Mouse (Mus musculus): ENCODE measurements around the gene Gm16440.
"Not testable (repeated sequence)": the region's sequence is repeated elsewhere in the genome, so short reads cannot be mapped to it uniquely, and the experiment has no call there.

Gene Gm16440

DNA sequence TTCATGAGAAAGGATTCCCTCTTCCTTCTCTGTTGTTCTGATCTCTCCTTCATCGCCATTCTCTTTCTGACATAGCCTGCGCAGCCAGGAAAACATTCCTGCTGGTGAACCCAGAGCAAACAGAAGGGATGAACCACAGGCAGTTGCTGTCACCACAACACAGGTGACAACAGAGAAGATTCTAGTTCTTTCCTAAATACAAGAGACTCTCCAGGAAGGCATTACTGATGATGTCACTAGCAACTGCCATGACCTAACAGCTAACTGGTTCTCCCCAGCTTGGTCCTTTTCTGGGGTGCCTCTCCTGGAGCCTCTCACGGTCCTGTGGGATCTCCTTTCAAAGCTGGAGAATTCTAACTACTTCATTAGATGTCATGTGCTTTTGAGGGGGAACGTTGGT, at the start of gene Gm16440:
Gene Gm16440 (minus strand): TSS at position 101 of the 400 bp plus-strand sequence.
- DNase-seq: not testable (repeated sequence)

DNA sequence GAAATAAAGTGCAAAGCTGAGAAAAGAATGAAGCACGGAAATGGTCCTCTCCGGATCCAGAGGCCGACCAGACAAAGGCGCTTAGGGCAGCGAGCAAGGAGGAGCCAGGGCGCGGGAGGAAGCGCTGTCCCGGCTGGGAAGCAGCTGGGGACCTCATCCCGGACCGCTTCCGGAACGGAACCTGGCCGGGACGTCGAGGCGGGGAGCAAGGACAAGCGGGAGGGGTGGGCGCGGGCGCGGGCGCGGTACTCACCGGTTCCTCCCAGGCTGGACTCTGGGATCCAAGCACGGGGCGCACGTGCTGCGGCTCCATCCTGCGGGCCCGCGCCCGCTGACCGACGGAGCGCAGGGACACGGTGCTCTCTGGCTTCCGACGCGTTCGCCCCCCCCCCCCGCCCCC, 36.6 kb upstream of the Gm16440 start:
- peak; percentile 39 to 67 for DNase-seq

DNA sequence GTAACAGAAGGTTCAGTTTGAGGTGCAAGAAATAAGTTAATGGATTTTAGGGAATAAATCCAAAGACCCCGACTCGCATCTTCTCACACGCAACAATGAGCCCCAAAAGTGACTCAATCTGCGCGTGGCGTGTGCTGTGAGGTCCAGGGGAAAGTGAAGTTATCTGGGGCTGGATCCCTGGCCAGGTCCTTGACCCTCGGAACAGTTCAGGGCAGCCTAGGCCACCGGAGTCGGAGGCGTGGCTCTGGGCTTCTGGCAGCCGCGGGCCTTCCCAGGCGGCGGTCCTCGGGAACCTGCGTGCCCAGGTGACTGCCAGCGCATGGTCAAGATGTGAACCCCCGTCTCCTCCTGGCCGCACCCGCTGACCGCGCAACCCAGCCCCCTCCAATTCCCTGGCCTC, 36.2 kb upstream of the Gm16440 start:
- not testable (repeated sequence) for DNase-seq

DNA sequence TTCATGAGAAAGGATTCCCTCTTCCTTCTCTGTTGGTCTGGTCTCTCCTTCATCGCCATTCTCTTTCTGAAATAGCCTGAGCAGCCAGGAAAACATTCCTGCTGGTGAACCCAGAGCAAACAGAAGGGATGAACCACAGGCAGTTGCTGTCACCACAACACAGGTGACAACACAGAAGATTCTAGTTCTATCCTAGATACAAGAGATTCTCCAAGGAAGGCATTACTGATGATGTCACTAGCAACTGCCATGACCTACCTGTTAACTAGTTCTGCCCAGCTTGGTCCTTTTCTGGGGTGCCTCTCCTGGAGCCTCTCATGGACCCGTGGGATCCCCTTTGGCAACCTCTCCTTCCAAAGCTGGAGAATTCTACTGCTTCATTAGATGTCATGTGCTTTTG, 22.3 kb upstream of the Gm16440 start, which contains the start of gene Gm3591:
Gene Gm3591 (minus strand): TSS at position 101 of the 400 bp plus-strand sequence.
- DNase-seq: not testable (repeated sequence)

DNA sequence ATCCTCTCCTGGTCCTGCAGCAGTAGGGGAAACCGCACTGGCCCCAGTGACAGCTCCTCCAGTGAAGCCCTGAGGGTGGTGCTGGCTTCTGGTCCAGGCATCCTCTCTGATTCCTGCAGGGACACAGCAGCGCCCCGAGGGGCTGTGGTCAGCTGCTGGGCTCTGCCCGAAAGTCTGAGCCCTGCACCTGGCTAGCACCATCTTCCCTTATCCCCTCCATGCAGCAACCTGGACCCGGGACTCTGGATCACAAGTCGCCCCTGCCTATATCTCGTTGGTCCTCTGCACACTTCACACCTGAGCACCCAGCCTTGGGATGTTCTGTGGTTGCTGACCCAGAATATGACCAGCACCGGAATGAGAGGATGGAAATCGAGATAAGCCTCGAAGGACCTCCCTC, 46.5 kb downstream of the Gm16440 start, which contains the start of gene Gm3618:
Gene Gm3618 (minus strand): TSS at position 101 of the 400 bp plus-strand sequence.
- not testable (repeated sequence) for DNase-seq
